Mouse (Mus musculus): Measurements from ENCODE around the gene Prss34.

The Prss34 gene

GRCm38 (mm10) chr17:25298094-25298493 lies at the start of gene Prss34:
Gene Prss34 (plus strand): TSS chr17:25298394.
- no peak for DNase-seq

- DNase-seq: no peak
Measured at GRCm38 (mm10) chr17:25250181-25250835, 47.9 kb upstream of the Prss34 start.

DNA sequence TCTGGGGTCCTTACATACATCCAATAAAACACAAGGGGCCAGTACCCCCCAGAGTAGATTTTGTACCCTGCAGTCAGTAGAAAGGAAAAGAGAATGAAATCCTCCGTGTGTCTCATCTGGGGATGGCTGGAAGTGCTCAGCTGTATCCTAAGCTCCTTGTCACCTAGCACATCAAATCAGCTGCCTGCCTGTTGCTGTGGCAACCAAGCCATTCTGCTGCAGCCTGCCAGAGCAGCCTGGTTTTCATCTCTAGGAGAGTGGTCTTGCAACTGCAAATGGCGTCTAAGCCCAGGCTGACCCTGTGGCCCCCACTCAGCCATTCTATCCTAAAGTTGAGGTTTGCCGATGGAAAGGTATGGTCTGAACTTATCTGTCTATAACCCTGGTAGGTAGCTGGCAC lies 45.6 kb upstream of the Prss34 start:
- DNase-seq: no peak

DNA sequence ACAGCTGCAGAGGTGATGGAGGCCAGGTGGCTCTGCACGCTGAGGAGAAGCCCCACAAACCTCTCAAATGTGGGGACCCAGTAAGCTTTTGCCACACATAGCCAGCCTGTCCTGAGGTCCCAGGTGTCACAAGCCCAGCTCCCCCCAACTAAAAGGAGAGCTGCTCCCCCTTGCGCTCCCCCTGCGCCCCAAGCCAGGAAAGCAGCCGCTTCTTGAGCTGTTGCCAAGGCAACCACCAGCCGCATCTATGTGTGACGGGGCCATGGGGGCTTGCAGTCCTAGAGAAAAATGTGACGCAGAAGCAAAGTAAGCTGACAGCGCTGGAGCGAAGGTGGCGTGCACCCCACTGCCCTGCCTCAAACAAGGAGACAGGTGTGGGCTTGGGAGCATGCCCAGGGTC lies 44.4 kb upstream of the Prss34 start:
- no peak for DNase-seq

DNA sequence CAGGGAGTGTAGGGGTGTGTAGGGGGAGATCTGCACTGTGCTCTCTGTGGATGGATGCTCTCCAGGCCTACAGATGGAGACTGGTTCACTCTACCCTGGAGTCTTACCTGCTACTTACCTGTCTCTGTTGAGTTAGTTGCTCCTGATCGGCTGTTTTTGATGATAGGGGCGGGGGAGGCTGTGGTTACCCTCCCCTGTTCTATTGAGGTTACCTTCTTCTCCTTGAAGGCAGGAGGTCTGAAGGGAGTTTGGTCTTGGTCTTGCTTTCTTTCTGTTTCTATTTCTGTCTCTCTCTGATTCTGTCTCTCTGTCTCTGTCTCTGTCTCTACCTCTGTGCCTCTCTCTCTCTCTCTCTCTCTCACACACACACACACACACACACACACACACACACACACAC lies 43.1 kb upstream of the Prss34 start:
- DNase-seq: no peak

GRCm38 (mm10) chr17:25256140-25256754 lies 41.9 kb upstream of the Prss34 start, which contains the start of gene Baiap3:
Gene Baiap3 (minus strand): TSS chr17:25256364.
- peak; percentile 59 to 72 for DNase-seq

GRCm38 (mm10) chr17:25257804-25258261 lies 40.4 kb upstream of the Prss34 start:
- no peak for DNase-seq

DNA sequence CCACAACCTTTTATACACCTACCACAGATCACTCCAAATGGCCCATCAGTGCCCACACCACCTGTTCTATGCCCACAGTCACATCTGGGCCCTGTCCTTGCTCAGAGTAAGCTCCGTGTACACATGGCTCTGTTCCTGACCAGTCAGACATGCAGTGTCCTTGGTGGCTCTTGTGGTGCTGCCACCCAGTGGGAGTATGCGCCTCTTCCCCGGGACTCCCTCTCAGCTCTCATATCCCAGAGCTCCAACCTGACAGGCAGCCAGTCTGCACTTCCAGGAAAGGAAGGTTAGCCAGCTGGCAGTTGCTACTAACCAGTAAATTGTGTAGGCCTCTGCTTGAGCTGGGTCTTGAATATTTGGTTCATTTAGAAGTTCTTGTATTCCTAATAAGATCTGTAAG lies 33.7 kb upstream of the Prss34 start:
- peak in 1 of 2 experiments; percentile 47 for DNase-seq

GRCm38 (mm10) chr17:25270795-25271335 lies 27.3 kb upstream of the Prss34 start:
- no peak for DNase-seq

DNA sequence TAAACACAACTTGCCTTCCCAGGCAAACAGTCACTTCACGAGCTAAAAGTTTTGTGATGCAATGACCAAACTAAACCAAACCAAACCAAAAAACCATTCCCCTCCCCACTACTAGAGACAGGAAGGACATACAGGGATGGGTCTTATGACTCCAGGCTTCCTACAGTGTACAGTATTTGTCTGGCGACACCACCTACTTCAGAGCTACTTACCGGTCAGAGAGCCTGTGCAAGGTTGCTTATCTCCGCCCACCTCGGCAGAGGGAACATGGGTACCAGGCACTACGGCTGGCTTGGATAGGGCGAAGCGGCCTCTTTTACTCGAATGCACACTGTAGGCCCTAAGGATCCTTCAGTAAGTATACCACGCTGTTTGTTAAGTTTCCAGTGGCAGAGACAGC lies 25.9 kb upstream of the Prss34 start:
- DNase-seq: peak in 1 of 2 experiments; percentile 51

DNA sequence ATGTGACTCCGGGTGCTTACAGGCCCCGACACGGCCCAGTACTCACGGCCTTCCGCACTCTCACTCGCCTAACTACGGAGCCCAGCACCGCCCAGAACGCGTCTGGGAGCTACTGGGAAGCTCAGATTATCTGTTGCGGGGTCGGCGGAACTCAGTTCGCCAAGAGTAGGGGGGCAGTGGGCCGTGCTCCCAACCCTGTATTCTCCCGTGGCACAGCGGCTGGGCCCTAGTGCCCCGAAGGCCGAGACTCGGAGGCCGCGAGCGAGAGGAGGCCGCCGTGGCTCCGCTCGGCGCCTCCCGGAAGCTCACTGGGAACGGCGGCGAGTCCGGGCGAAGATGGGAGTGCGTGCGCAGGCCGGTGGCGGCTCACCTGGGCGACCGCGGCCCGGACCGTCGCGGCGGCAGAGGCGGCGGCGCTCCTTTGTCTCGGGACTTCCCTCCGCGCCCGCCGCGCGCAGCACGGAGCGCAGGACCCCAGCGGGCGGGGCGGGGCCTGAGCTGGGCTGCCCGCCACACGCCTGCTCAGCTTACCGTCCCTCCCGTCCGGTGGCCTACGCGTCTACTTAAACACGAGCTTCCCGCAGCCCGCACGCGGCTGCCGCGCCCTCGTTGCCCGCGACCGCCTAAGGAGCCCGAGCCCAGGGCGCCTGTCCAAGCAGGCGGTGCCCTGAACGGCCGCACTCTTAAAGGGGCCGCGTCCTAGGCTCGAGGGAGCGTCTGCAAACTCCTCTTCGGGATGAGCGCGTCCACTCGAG lies 25.1 kb upstream of the Prss34 start:
- DNase-seq: peak; percentile 87 to 94

DNA sequence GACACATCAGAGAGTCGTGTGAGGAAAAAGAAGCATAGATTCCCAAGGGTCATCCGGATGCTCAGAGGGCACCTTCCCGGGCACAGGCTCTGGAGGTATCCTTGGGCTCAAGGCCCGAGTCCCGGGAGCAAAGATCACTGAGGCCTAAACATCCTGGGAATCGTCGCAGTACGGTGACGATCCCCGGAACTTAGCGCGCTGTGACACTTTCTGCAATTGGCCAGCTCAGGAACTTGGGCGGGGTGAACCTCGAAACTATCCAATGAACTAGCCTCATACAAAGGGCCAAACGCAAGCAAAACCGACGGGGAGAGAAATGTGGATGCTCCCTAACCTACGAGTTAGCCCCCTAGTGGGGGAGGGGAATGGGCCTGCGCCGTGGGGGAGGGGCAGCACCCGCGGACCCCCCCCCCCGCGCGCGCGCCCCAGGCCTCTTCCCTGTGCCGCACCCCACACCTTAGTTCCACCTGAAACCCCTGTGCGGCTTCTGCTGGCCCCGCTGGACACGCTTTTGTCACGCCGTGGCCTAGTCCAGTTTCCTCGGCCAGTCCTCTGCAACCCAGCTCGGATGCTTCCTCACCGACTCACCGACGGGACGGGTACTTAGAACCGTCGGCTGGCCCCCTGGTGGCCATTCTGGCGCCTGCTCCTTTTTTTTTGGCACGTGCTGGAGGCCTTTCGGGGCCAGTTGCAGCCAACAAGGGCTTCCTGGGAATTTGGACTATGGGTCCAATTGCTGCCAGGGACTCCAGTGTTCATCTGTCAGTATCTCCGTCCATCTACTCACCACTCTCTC lies 24.3 kb upstream of the Prss34 start:
- DNase-seq: peak; percentile 94 to 96

- no peak for DNase-seq
Measured at GRCm38 (mm10) chr17:25274571-25275346, 23.4 kb upstream of the Prss34 start, which contains the start of gene Ube2i. Gene Ube2i (minus strand): TSS chr17:25274622.

DNA sequence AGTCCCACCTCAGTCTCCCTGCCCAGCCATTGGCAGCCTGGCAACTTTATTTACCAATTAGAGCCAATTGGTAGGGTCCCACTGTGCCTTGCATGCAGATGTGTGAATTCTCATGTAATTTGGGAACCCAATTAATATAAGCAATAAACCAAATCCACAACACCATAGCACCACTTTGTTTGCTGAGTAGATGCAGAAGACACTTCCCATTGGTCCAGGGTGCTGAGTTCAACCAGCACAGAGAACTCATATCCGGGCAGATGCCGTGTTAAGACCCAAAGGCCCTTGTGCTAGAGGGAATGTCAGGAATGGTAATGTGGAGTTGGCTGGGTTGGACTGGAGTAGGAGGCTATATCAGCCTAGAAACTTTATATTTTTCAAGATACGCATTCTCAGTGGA lies 22.4 kb upstream of the Prss34 start:
- DNase-seq: no peak

DNA sequence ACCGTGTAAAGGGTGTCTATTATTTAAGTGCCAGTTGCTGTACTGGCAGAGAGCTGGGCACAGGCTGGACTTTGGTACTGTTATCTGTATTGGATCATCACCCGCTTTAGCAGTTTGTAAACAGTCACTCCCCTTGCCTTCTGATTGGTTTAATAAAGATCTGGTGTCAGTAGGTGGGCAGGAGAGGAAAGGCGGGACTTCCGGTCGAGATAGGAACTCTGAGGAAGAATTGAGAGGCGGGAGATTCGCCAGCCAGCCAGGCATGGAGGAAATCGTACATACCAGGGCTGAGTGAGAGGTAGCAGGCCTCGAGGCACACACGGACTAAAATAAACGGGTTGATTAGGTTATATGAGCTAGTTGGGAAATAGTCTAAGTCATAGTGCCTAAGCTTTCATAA lies 16.1 kb upstream of the Prss34 start:
- peak; percentile 60 to 78 for DNase-seq

GRCm38 (mm10) chr17:25285033-25285432 lies 13.2 kb upstream of the Prss34 start:
- peak; percentile 75 to 80 for DNase-seq

- peak; percentile 74 to 77 for DNase-seq
Measured at GRCm38 (mm10) chr17:25288842-25289241, 9.4 kb upstream of the Prss34 start.

- DNase-seq: peak in 1 of 2 experiments; percentile 46
Measured at GRCm38 (mm10) chr17:25290411-25290810, 7.8 kb upstream of the Prss34 start.

DNA sequence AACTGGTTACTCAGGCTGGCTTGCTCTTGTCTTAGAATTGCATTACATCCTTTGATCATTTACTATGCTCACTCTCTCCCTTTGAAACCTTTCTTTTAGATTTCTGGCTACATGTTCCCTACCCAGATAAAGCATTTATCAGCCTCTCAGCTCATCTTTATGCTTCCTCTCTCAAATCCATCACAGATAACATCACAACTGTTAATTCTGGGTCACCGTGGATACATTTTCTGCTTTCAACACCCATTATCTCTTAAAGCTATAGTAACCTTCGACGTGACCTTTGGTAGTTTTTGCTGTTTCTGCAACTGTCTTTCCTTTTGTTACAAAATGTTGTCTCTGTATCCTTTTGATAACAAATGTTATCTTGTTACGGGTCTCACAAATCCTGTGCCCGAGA lies 4.7 kb upstream of the Prss34 start:
- DNase-seq: no peak

DNA sequence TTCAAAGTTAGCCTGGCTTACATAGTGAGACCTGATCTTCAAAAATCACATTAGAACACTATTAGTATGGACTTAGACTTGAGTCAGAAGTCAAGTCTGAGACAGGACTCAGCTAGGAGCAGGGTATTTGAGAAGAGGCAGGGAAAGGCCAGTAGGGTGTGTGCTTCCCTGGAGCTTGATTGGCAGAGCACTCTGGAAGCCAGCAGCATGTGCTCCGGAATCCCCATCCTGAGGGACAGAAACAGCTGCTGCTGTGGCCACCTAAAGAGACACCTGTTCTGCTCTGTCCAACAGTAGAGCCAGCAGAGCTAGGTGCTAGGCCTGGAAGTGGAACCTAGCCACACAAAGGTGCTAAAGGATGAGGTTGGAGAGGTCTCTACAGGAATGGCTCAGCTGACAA lies 4.1 kb upstream of the Prss34 start:
- DNase-seq: no peak

- DNase-seq: no peak
Measured at GRCm38 (mm10) chr17:25308346-25308745, 10.2 kb downstream of the Prss34 start, which contains the start of gene Prss28. Gene Prss28 (plus strand): TSS chr17:25308646.

DNA sequence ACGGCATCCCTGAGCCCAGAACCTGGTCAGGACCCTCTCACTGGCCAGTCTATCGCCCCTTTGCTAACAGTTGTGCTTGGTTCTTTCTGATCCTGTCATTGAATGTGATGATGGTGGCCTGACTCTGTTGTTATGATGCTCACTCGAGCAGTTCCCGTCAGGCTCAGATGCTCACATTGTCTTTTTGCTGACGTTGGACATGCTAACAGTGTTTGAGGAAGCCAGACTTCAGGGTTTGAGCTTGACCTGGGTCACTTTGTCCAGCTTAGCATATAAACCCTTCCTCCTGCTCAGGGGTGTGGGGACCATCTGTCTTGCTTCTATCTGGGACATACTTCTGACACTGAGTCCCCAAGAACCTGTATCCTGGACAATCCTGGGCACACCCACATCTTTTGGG lies 20.2 kb downstream of the Prss34 start, which contains the start of gene Prss29:
Gene Prss29 (plus strand): TSS at position 301 of the 400 bp plus-strand sequence.
- DNase-seq: no peak

Data from kidney, postnatal 4 days (tissue).